Mouse (Mus musculus) heart, adult 2 months (tissue): ENCODE results near the gene Ddx4.

Experiments
- CTCF ChIP-seq: fragments of 200-600 bp; IDR thresholded peaks from 2 replicates; pipeline ENCODE4 v1.8.1; 2022; ENCODE audit warnings: antibody characterized with exemption, mild to moderate bottlenecking, moderate library complexity
- POLR2A ChIP-seq: fragments of 200-500 bp; IDR thresholded peaks from 2 replicates; pipeline ENCODE4 v1.6.1; 2011; ENCODE audit warnings: mild to moderate bottlenecking, low read depth, low read length, control low read depth; ENCODE audit not compliant: insufficient read depth

GRCm38 (mm10) chr13:112556501-112556900 lies 95.8 kb downstream of the Ddx4 start:
- no peak for TF ChIP-seq POLR2A
- TF ChIP-seq CTCF, result no peak
